Mouse (Mus musculus) stomach, postnatal 0 days (tissue): ENCODE data around the gene Slc6a20a. TPM values are rescaled to one million over a fixed set of nuclear protein-coding genes. Genes with fewer than 3 reads are reported as not detected.
A peak's percentile ranks its signal among the peaks of the same experiment; 100 is the strongest.
"Not testable (repeated sequence)": the region's sequence is repeated elsewhere in the genome, so short reads cannot be mapped to it uniquely, and the experiment has no call there.

Experiments
- ATAC-seq: fragments of 200-750 bp; cut with Nextera tagmentation; 2 replicates; pipeline ENCODE4 v1.8.0; 2017; ENCODE audit not compliant: low FRiP score, low TSS enrichment
- DNase-seq: peaks from one replicate; pipeline ENCODE4 v3.0.0-alpha.2; 2016; ENCODE audit warnings: low spot score
- H3K27ac ChIP-seq: fragments of 300-500 bp; sonication (generic); replicated peaks from 2 replicates; pipeline ENCODE4 v1.5.1; 2014; ENCODE audit warnings: mild to moderate bottlenecking, control low read depth
- H3K27me3 ChIP-seq: fragments of 300-500 bp; sonication (generic); 2 replicates; pipeline ENCODE4 v1.6.1; 2014; ENCODE audit warnings: low read length; ENCODE audit not compliant: control insufficient read depth, insufficient read depth
- H3K36me3 ChIP-seq: fragments of 300-500 bp; sonication (generic); 2 replicates; pipeline ENCODE4 v1.6.1; 2014; ENCODE audit warnings: low read length, mixed read lengths; ENCODE audit not compliant: control insufficient read depth, insufficient read depth
- H3K4me1 ChIP-seq: fragments of 300-500 bp; sonication (generic); replicated peaks from 2 replicates; pipeline ENCODE4 v1.6.1; 2014; ENCODE audit warnings: antibody characterized with exemption; ENCODE audit not compliant: control insufficient read depth, insufficient read depth
- H3K4me2 ChIP-seq: fragments of 300-500 bp; sonication (generic); replicated peaks from 2 replicates; pipeline ENCODE4 v1.6.1; 2014; ENCODE audit warnings: low read depth, mild to moderate bottlenecking, control low read depth, moderate library complexity
- H3K4me3 ChIP-seq: fragments of 300-500 bp; sonication (generic); 2 replicates; pipeline ENCODE4 v1.5.1; 2014; ENCODE audit warnings: low read depth, low read length, control low read depth
- H3K9ac ChIP-seq: fragments of 300-500 bp; sonication (generic); 2 replicates; pipeline ENCODE4 v1.6.1; 2014; ENCODE audit warnings: mild to moderate bottlenecking, low read length, control low read depth, mixed read lengths
- H3K9me3 ChIP-seq: fragments of 300-500 bp; sonication (generic); 2 replicates; pipeline ENCODE4 v1.6.1; 2016; ENCODE audit warnings: low read length; ENCODE audit not compliant: control insufficient read depth
- CTCF ChIP-seq: IDR thresholded peaks from 2 replicates; pipeline ENCODE4 v1.5.1; 2016; ENCODE audit warnings: antibody characterized with exemption, low read depth, mild to moderate bottlenecking, moderate library complexity
- EP300 ChIP-seq: optimal IDR thresholded peaks from 2 replicates; pipeline ENCODE3; 2016; ENCODE audit warnings: antibody characterized with exemption
- WGBS: fragments of 180-500 bp; shearing (Covaris S2); extraction: QIAGEN DNeasy Blood & Tissue Kit; methylation state at CpG from one replicate; pipeline ENCODE4 v1.1.7; 2014; 5-methylcytosine and 5-hydroxymethylcytosine counted together
- polyA plus RNA-seq: library from polyadenylated mRNA; unstranded; fragments of >200 nt; fragmentation: Nextera tagmentation; extraction: Ambion mirVana; gene quantifications from 2 replicates; pipeline ENCODE4 v1.2.1, GENCODE M21; 2015

Gene Slc6a20a
- polyA plus RNA-seq, 1 experiment from 2014 or later = 1.9 TPM

DNA sequence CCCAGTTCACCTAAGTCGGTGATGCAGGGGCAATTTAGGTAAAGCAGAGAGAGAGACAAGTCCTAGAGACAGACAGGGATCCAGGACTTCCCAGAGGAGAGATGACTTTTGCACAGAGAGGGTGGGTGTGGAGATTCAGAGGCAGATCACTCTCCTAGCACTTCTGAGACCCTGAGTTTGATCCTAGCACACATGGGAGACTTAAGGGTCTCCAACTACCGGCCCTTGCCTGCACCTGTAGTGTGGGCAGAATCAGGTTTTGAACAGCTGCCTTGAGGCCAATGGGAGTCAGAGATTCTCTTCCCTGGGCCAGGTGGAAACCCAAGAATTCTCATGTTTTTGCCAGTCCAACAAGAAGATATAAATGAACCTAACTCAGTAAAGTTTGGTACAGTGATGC is 513 bp upstream of the Slc6a20a start:
- TF ChIP-seq CTCF = no peak
- TF ChIP-seq EP300 = no peak
- Histone ChIP-seq H3K36me3 (no peaks in the 10 kb centered on the region), H3K9ac (no peak overlapping the region), H3K9me3 (no peaks in the 10 kb centered on the region), H3K27me3 (no peaks in the 10 kb centered on the region; the same call in 1 of the 2 replicates), H3K4me2 (peak overlapping the region; percentile 65; the same call in 1 of the 2 replicates), H3K4me1 (0 out of 2 replicates have a peak, but pooled peaks cover 2% of the 10 kb centered on the region), H3K4me3 (peak overlapping the region; percentile 48; the same call in 1 of the 2 replicates), H3K27ac (no peak overlapping the region)
- ATAC-seq (no peak), DNase-seq (no peak)
- WGBS = 33% methylated on average over 2 of the region's 2 CpGs

DNA sequence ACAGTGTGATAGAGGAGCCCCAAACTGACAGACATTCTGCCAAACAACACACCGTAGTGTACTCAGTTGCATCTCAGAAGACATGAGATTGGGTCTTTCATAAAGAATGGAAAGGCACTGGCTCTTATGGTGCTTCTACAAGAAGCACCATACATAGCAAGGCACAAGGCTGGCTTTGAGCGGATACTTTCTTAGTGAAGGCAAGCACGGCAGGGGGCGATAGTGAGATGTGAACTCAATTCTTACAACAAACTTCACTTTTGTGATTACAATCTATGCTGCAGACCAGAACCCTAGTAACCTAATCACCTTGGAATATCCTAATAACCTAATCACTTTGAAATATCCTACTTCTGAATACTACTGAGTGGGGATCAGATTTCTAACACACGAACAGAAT is 13.0 kb downstream of the Slc6a20a start:
- DNase-seq (peak; percentile 55), ATAC-seq (no peak)
- Histone ChIP-seq H3K36me3 (no peaks in the 10 kb centered on the region), H3K4me3 (no peak overlapping the region), H3K27me3 (no peaks in the 10 kb centered on the region), H3K27ac (no peak overlapping the region), H3K9me3 (no peaks in the 10 kb centered on the region), H3K4me1 (no peaks in the 10 kb centered on the region), H3K4me2 (no peak overlapping the region), H3K9ac (no peak overlapping the region)
- no peak for TF ChIP-seq EP300
- TF ChIP-seq CTCF = peak; percentile 71
- 46% methylated on average over 5 of the region's 5 CpGs for WGBS

DNA sequence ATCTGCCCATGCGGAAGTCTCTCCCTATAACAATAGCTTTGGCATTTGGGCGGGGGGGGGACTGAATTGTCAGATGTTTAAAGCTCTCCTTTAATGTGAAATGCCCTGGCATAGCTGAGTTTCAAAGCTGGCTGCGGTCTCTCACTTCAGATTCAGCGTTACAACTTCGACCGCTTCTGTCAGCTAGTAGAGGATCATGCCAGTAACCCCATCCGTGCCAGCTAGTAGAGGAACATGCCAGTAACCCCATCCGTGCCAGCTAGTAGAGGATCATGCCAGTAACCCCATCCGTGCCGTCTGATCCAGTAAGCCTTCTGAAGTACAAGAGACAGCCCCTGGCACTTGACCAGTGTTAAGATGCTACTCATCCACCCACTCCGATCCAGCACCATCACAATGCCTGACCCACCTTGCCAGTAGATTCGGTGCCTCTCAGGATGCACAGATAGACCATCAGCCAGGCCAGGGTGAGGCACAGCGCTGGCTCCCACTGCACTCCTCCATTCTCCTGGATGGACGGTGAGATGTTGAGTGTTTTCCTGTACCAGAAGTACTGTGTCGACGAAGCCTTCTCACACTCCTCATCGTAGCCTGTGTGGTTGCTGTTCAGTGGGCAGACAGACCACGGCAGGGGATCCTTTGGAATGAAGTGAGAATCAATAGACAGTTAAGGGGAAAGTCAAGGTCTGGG is 18.6 kb downstream of the Slc6a20a start:
- DNase-seq, ATAC-seq, H3K36me3 ChIP-seq, H3K4me1 ChIP-seq, H3K4me3 ChIP-seq, H3K27me3 ChIP-seq, H3K27ac ChIP-seq, H3K9ac ChIP-seq, H3K4me2 ChIP-seq, H3K9me3 ChIP-seq: not testable (repeated sequence)
- 81% methylated on average over 17 of the region's 18 CpGs for WGBS

DNA sequence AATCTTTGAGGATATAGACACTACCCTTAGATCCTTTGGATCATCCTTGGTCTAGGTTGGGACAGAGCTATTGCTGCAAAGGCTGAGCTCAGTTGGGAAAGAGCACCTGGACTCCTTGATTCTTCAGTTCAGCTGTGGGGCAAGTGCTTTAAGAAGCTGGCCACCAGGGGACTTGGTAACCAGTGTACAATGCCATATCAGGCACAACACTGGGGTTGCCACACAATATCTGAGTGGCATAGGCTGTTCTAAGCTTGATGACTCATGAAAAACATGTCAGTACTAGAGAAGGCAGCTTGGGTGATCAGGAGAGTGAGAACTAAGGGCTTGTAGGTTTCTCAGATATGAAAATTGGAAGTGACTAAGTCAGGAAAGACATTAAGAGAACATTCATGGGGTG is 19.7 kb downstream of the Slc6a20a start:
- ATAC-seq (0 out of 2 replicates have a peak, but pooled peaks have one; percentile 42), DNase-seq (no peak)
- TF ChIP-seq CTCF (peak; percentile 29; the same call in 1 of the 2 replicates), EP300 (no peak)
- H3K9me3 ChIP-seq = no peaks in the 10 kb centered on the region
- H3K9ac ChIP-seq = no peak overlapping the region
- no peaks in the 10 kb centered on the region for H3K36me3 ChIP-seq
- H3K27ac ChIP-seq = no peak overlapping the region
- no peaks in the 10 kb centered on the region for H3K27me3 ChIP-seq
- no peaks in the 10 kb centered on the region for H3K4me1 ChIP-seq
- H3K4me3 ChIP-seq = no peak overlapping the region
- no peak overlapping the region for H3K4me2 ChIP-seq

- 76% methylated on average over 3 of the region's 3 CpGs for WGBS
- Histone ChIP-seq H3K4me1 (no peaks in the 10 kb centered on the region), H3K9ac (no peak overlapping the region), H3K4me2 (no peak overlapping the region), H3K4me3 (no peak overlapping the region), H3K27me3 (no peaks in the 10 kb centered on the region), H3K36me3 (no peaks in the 10 kb centered on the region), H3K9me3 (no peaks in the 10 kb centered on the region), H3K27ac (no peak overlapping the region)
- ATAC-seq (no peak), DNase-seq (no peak)
- TF ChIP-seq EP300 (no peak), CTCF (no peak)
Observed at GRCm38 (mm10) chr9:123657457-123657856, 21.2 kb downstream of the Slc6a20a start.

DNA sequence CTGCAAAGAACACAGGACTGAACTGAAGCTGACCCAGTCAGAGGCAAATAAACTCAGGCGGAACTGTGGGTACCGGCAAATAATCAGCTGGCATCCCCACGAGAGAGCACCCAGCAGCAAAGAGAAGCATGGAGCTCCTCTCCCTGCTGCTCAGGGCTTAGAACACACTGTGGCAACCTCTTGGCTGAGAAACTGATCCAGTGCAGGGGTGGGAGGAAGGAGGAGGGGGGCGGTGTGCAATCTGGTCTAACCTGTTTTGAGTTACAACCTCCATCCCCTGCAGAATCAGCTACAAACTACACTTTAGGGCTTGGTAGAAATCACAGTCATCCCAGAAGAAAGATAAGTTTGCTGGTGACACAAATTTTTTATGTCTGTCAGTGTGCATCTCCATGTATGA is 27.3 kb downstream of the Slc6a20a start:
- H3K36me3 ChIP-seq = no peaks in the 10 kb centered on the region
- WGBS = 34% methylated on average over 4 of the region's 4 CpGs
- no peak overlapping the region for H3K9ac ChIP-seq
- ATAC-seq (0 out of 2 replicates have a peak, but pooled peaks have one; percentile 40), DNase-seq (peak; percentile 44)
- H3K4me2 ChIP-seq = no peak overlapping the region
- no peaks in the 10 kb centered on the region for H3K27me3 ChIP-seq
- no peak overlapping the region for H3K27ac ChIP-seq
- no peak overlapping the region for H3K4me3 ChIP-seq
- no peaks in the 10 kb centered on the region for H3K4me1 ChIP-seq
- H3K9me3 ChIP-seq = no peaks in the 10 kb centered on the region
- TF ChIP-seq CTCF (no peak), EP300 (no peak)
